Mouse (Mus musculus) layer of hippocampus, postnatal 14 days (tissue): ENCODE data around the gene Mtrf1. TPM values are rescaled to one million over a fixed set of nuclear protein-coding genes. Genes with fewer than 3 reads are reported as not detected.
"Not testable (repeated sequence)": the region's sequence is repeated elsewhere in the genome, so short reads cannot be mapped to it uniquely, and the experiment has no call there.

Experiments used
- DNase-seq, 2 experiments: peaks; one replicate each; pipeline ENCODE4 v3.0.0; 2021 to 2022; ENCODE audit warnings: low spot score in 2 of 2, mixed read lengths in 1 of 2
- long read RNA-seq, 2 experiments: library from polyadenylated mRNA; stranded (forward); transcript quantifications; one replicate each; pipeline ENCODE4 v2.0.0; 2021
- total RNA-seq, 2 experiments: library from RNA; stranded (reverse); gene quantifications; 2 replicates each; pipeline ENCODE4 v1.2.3; 2021

Mtrf1 gene
- total RNA-seq = 1 to 10 TPM; 4.8 to 5.7 TPM
- long read RNA-seq, experiment 1, partial matches to known transcripts = 1 of 4 reads
- long read RNA-seq, experiment 1, other reads (novel, unspliced or antisense) = 2 of 4 reads
- long read RNA-seq, experiment 2, transcript Mtrf1-201 (11 exons, 1,799 nt) = major isoform, 7 of 8 reads
- long read RNA-seq, experiment 2, partial matches to known transcripts = 1 of 8 reads
- long read RNA-seq, experiment 2, other reads (novel, unspliced or antisense) = 0 of 8 reads

GRCm38 (mm10) chr14:79397321-79398122 lies at the start of gene Mtrf1:
Mtrf1 (plus strand) TSS chr14:79397772.
- DNase-seq = peak; percentile 67 to 77

DNA sequence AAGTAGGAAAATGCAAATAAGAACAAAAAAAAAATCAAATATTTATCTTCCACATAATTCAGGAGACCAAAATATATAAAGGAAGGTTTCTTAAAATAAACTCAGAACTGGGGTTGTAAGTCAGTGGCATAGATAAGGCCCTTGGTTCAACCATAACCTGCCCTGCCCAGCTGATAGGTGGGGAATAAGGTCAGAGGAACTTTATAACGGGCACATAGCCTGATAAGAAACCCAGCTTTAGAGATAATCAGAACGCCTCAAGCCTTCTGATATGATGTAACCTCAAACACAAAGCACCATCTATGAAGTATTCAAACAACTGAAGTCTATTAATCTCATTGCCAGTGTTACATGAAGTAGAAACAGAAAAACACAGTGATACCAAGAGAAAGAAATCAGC lies 39.5 kb upstream of the Mtrf1 start:
- DNase-seq = no peak

GRCm38 (mm10) chr14:79377041-79377440 lies 20.5 kb upstream of the Mtrf1 start:
- DNase-seq = no peak

DNA sequence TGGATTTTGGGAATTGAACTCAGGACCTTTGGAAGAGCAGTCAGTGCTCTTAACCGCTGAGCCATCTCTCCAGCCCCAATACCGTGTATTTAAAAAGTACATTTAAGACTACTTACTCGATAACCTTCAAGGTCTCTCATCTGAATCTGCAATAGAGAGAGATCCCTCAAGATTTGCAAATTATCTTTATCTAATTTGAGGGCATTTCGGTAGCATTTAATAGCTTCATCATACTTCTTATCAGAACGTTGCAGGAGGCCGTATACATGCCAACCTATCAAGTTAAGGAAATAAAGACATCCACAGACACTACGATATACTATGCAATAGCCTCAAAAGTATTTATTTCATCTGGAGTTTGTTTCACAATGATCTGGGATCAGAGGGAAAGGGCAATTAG lies 14.5 kb upstream of the Mtrf1 start:
- no peak for DNase-seq

GRCm38 (mm10) chr14:79388304-79388703 lies 9.3 kb upstream of the Mtrf1 start:
- DNase-seq = no peak

DNA sequence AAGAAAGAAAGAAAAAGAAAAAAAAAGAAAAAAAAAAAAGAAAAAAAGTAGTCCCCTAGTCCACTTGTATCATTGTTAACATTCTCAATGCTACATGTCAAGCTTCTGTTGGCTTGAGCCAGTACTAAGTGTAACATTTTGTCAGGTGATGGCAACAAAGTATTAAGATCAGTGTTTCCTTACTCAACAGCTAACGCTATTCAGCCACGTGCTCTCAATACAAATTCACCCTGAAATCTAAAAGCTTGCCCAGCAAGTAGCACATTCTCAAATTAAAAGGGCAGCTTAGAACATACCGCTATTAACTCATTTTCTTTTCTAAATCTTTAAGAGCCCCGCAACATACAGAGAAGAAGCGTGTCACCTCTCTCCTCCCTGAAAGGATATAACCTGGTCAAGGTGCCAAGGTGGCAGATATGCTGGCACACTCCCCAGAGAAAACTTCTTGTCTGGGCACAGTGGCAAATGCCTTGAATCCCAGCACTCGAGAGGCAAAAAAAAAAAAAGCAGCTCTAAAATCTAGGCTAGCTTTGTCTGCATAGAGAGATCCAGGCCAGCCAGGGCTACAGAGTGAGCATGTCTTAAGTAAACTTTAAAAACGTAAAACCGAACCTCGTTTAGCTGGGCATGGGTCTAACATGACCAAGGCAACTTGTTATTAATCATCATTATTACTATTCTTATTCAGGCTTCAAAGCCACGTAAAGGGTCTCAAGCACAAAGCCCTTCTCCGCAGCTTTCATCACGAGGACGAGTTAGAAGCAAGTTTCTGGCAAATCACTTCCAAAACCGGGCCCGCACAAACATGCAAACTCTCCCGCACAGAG lies 7.9 kb upstream of the Mtrf1 start:
- DNase-seq = peak in 1 of 2 experiments; percentile 8

- DNase-seq = peak; percentile 94 to 95
Observed at GRCm38 (mm10) chr14:79390265-79390926, 7.2 kb upstream of the Mtrf1 start, which contains the start of gene Naa16. Naa16 (minus strand) TSS chr14:79390778.

GRCm38 (mm10) chr14:79393289-79393688 lies 4.3 kb upstream of the Mtrf1 start:
- no peak for DNase-seq

GRCm38 (mm10) chr14:79394564-79394963 lies 3.0 kb upstream of the Mtrf1 start:
- no peak for DNase-seq

GRCm38 (mm10) chr14:79407641-79408040 lies 10.1 kb downstream of the Mtrf1 start:
- no peak for DNase-seq

GRCm38 (mm10) chr14:79409278-79409830 lies 11.8 kb downstream of the Mtrf1 start:
- DNase-seq = no peak

DNA sequence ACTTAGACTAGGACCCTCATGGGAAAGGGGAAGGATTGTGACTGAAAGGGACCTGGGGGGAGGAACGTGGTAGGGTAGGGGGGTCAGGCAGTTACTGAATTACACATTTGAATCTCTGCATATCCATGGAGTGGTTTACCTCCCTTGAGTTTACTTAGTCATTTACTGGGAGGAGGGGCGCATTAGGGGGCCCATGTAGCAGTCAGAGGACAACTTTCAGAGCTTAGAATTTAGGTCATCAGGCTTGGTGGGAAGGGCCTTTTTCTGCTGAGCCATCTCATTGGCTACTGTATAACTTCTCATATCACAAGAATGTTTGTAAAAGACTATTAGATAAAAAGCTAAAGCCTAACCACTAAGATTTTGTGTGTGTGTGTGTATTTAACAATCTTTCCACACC lies 13.1 kb downstream of the Mtrf1 start:
- DNase-seq = no peak

GRCm38 (mm10) chr14:79413121-79413520 lies 15.5 kb downstream of the Mtrf1 start:
- DNase-seq = no peak

DNA sequence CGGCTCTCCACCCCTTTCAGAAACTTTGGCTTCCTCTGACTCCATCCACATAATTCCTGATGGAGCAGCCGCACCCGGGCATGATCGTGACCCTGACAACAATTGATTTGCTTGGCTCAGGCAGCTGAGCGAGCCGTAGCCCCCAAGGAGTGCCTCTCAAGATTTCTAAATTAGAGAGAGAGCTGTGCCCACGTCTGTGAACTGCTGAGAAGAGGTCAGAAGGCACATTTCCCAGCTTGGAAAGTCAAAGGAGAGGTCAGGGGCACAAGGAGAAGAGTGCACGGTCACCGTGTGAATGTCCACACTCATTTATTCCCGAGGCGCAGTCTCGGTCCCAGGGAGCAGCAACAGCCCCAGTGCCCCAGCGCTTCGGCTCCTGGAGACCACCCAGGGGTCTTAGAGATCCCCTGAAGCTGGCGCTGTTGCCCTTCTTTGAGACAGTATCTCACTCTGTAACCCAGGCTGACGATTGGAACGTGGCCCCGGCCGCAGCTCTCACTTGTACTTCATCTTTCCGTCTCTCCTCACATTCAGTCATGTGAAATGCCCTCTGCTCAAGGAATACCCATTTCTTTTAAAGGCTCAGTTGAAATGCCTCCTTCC lies 22.6 kb downstream of the Mtrf1 start:
- DNase-seq = no peak

- peak; percentile 91 to 94 for DNase-seq
Observed at GRCm38 (mm10) chr14:79425979-79426729, 28.6 kb downstream of the Mtrf1 start, which contains the start of gene Kbtbd7. Kbtbd7 (plus strand) TSS chr14:79426511.

DNA sequence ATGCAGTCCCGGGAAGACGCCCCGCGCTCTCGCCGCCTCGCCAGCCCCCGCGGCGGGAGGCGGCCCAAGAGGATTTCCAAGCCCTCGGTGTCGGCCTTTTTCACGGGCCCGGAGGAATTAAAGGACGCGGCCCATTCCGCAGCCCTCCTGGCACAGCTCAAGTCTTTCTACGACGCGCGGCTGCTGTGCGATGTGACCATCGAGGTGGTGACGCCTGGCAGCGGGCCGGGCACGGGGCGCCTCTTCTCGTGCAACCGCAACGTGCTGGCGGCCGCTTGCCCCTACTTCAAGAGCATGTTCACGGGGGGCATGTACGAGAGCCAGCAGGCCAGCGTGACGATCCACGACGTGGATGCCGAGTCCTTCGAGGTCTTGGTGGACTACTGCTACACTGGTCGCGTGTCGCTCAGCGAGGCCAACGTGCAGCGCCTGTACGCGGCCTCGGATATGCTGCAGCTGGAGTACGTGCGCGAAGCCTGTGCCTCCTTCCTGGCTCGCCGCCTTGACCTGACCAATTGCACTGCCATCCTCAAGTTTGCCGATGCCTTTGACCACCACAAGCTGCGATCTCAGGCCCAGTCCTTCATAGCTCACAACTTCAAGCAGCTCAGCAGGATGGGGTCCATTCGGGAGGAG lies 29.3 kb downstream of the Mtrf1 start:
- DNase-seq = not testable (repeated sequence)

GRCm38 (mm10) chr14:79434068-79434467 lies 36.5 kb downstream of the Mtrf1 start:
- DNase-seq = no peak

- no peak for DNase-seq
Observed at GRCm38 (mm10) chr14:79440655-79441054, 43.1 kb downstream of the Mtrf1 start.

DNA sequence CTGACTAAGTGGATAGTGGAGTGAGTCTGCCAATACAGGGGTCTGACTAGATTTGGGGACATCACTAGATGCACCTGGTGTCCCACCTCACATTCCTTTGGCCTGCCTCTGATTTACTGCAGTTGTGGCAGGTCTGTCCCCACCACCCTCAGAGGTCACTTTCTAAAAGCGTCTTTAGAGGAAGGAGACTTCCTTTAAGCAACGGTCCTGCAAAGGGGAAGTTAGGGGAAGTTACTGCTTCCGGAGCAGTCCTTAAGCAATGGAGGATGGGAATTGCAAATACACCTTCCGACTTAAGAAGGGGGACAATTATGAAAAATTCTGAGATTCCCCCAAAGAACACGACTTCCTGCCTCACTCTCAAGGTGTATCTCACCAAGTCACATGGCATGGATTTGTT lies 43.9 kb downstream of the Mtrf1 start:
- DNase-seq = no peak
